Mouse (Mus musculus): Measurements from ENCODE around the gene Samhd1. TPM values are rescaled to one million over a fixed set of nuclear protein-coding genes. Genes with fewer than 3 reads are reported as not detected.

Gene Samhd1
- total and polyA plus RNA-seq, 3 experiments = 32.8 to 79.5 (median 67.9) TPM

DNA sequence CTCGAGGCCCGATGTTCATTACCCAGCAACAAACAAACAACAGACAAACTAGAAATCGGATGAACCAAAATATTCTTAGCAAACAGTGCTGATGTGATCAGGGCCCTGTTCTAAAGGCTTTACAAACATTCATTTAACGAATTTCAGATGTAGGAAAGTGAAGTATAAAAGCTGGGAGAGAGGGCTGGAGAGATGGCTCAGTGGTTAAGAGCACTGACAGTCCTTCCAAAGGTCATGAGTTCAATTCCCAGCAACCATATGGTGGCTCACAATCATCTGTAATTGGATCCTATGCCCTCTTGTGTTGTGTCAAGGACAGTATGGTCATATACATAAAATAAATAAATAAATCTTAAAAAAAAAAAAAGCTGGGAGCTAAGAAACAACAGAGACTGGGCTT, 1.1 kb upstream of the Samhd1 start:
- dilution Hi-C loops (cut with MboI; ENCODE audit: extremely low pct_ligation_motif_present, extremely low pct_unique_long_range_greater_than_20kb, low sequenced_read_pairs) = no loop called here
- no peaks in the 10 kb centered on the region for H3K27me3 ChIP-seq (replicated peaks)

DNA sequence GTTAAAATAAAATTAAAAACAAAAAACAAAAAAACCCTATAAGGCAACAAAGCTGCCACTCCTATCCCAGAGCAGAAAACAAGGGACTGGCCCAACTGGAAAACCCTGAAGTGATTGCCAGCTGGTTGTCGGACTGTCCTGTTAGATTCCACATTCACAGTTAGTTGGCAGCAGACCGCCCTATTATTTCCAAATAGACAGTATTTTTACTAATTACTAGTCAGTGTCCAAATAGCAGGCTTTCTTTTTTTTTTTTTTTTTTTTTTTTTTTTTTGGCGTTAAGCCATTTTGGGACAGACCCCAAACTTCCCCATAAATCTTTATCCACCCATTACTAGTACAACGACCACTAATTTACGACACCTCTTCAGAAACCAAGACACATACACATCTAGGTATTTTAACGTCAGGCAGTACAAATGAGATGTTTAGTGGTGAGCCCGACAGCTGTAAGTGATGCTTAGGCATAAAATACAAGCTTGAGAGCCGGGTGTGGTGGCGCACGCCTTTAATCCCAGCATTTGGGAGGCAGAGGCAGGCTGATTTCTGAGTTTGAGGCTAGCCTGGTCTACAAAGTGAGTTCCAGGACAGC, 560 bp upstream of the Samhd1 start:
- Histone ChIP-seq H3K79me2 (replicated peaks; ENCODE audit: control insufficient read depth, extremely low read depth, insufficient read depth, poor library complexity, severe bottlenecking) (peaks cover 26% of the 10 kb centered on the region), H3K27me3 (replicated peaks) (no peaks in the 10 kb centered on the region), H3K9me3 (replicated peaks; ENCODE audit: low read length) (peaks cover 8% of the 10 kb centered on the region), H3K4me2 (ENCODE audit: insufficient read depth, low read depth, poor library complexity, severe bottlenecking) (peak overlapping the region; percentile 79), H3K27ac (ENCODE audit: insufficient read depth, low read depth) (no peak overlapping the region), H3K4me1 (ENCODE audit: control insufficient read depth in 1 of 2, insufficient read depth in 2 of 2) (peaks cover 10 to 47% of the 10 kb centered on the region in 2 experiments; a peak in 3 of 4 replicates), H3K36me3 (replicated peaks in 1 of 2; ENCODE audit: control insufficient read depth in 1 of 2, insufficient read depth in 1 of 2, low read length in 1 of 2) (no peaks in the 10 kb centered on the region), H3K4me3 (replicated peaks in 1 of 3; ENCODE audit: low read depth in 2 of 3, low read length in 2 of 3, poor library complexity in 1 of 3) (no peak overlapping the region), H3K9ac (ENCODE audit: insufficient read depth, low read depth) (peak overlapping the region; percentile 16; the same call in 1 of the 2 replicates)
- in situ Hi-C loops (cut with MboI; ENCODE audit: low pct_ligation_motif_present, low pct_unique_long_range_greater_than_20kb, low sequenced_read_pairs) (loop anchor here (10.0 to 25.0 kb wide), 2 partner anchors 49 to 427 kb away; partner anchors contain the start of genes Blcap and Nnat), dilution Hi-C loops (cut with MboI; ENCODE audit: extremely low pct_ligation_motif_present, extremely low pct_unique_long_range_greater_than_20kb, low sequenced_read_pairs) (no loop called here)
- TF ChIP-seq TBP (conservative IDR thresholded peaks at IDR 0.05; ENCODE audit: low read depth, low read length) (no peak), ZNF384 (IDR thresholded peaks at IDR 0.05; ENCODE audit: low read depth, low read length) (peak; percentile 84; the same call in 1 of the 2 replicates), EP300 (IDR thresholded peaks at IDR 0.05; ENCODE audit: low read length) (0 out of 2 replicates have a peak, but pooled peaks have one; percentile 4), CHD1 (IDR thresholded peaks at IDR 0.05; ENCODE audit: low read depth, low read length) (no peak)
- no peak for DNase-seq (ENCODE audit: extremely low read depth)

More for the DNA sequence above, 1.1 kb upstream of the Samhd1 start:
- in situ Hi-C loops (cut with MboI; ENCODE audit: low pct_ligation_motif_present, low pct_unique_long_range_greater_than_20kb, low sequenced_read_pairs) = loop anchor here (10.0 to 25.0 kb wide), 2 partner anchors 49 to 426 kb away; partner anchors contain the start of genes Blcap and Nnat
- H3K27ac ChIP-seq (ENCODE audit: insufficient read depth, low read depth) = no peak overlapping the region
- H3K79me2 ChIP-seq (replicated peaks; ENCODE audit: control insufficient read depth, extremely low read depth, insufficient read depth, poor library complexity, severe bottlenecking) = peaks cover 25% of the 10 kb centered on the region
- H3K9me3 ChIP-seq (replicated peaks; ENCODE audit: low read length) = peaks cover 8% of the 10 kb centered on the region
- no peak overlapping the region for H3K4me3 ChIP-seq (replicated peaks in 1 of 3; ENCODE audit: low read depth in 2 of 3, low read length in 2 of 3, poor library complexity in 1 of 3)
- H3K36me3 ChIP-seq (replicated peaks in 1 of 2; ENCODE audit: control insufficient read depth in 1 of 2, insufficient read depth in 1 of 2, low read length in 1 of 2) = no peaks in the 10 kb centered on the region
- H3K9ac ChIP-seq (ENCODE audit: insufficient read depth, low read depth) = no peak overlapping the region
- no peak overlapping the region for H3K4me2 ChIP-seq (ENCODE audit: insufficient read depth, low read depth, poor library complexity, severe bottlenecking)
- H3K4me1 ChIP-seq (ENCODE audit: control insufficient read depth in 1 of 2, insufficient read depth in 2 of 2) = peaks cover 10 to 47% of the 10 kb centered on the region in 2 experiments; a peak in 3 of 4 replicates
- TF ChIP-seq EP300 (IDR thresholded peaks at IDR 0.05; ENCODE audit: low read length) = no peak
- no peak for TF ChIP-seq ZNF384 (IDR thresholded peaks at IDR 0.05; ENCODE audit: low read depth, low read length)
- TF ChIP-seq KAT2A (IDR thresholded peaks at IDR 0.05; ENCODE audit: insufficient replicate concordance, low read length) = no peak
- no peak for TF ChIP-seq ZKSCAN1 (IDR thresholded peaks at IDR 0.05; ENCODE audit: borderline replicate concordance, low read depth, low read length)
- no peak for TF ChIP-seq GABPA (IDR thresholded peaks at IDR 0.05; ENCODE audit: insufficient replicate concordance, low read depth, low read length)
- TF ChIP-seq CHD1 (IDR thresholded peaks at IDR 0.05; ENCODE audit: low read depth, low read length) = no peak
- no peak for TF ChIP-seq ZMIZ1 (IDR thresholded peaks at IDR 0.05; ENCODE audit: low read depth, low read length)
- no peak for TF ChIP-seq ELF1 (IDR thresholded peaks at IDR 0.05; ENCODE audit: low read depth, low read length)
- TF ChIP-seq TCF12 (IDR thresholded peaks at IDR 0.05; ENCODE audit: low read depth, low read length) = no peak
- no peak for TF ChIP-seq SIN3A (IDR thresholded peaks at IDR 0.05; ENCODE audit: low read length)
- TF ChIP-seq IRF4 (IDR thresholded peaks at IDR 0.05; ENCODE audit: low read depth, low read length) = no peak
- no peak for TF ChIP-seq CHD2 (IDR thresholded peaks at IDR 0.05; ENCODE audit: low read length)
- TF ChIP-seq POLR2A (IDR thresholded peaks at IDR 0.05; ENCODE audit: low read depth, low read length) = no peak
- no peak for TF ChIP-seq ZC3H11A (IDR thresholded peaks at IDR 0.05; ENCODE audit: low read depth, low read length)
- TF ChIP-seq BHLHE40 (IDR thresholded peaks at IDR 0.05; ENCODE audit: low read depth, low read length) = no peak
- TF ChIP-seq RAD21 (IDR thresholded peaks at IDR 0.05; ENCODE audit: low read depth, low read length) = no peak
- no peak for TF ChIP-seq MEF2A (IDR thresholded peaks at IDR 0.05; ENCODE audit: borderline replicate concordance, low read depth, low read length)
- no peak for TF ChIP-seq SMC3 (IDR thresholded peaks at IDR 0.05; ENCODE audit: low read depth, low read length)
- TF ChIP-seq USF1 (IDR thresholded peaks at IDR 0.05; ENCODE audit: low read depth, low read length) = no peak
- no peak for DNase-seq (ENCODE audit: extremely low read depth)

Measured in CH12.LX (cell line).